Mouse (Mus musculus): ENCODE results near the gene Bmpr1b.

- TF ChIP-seq POLR2A (IDR thresholded peaks at IDR 0.05; ENCODE audit: borderline replicate concordance, extremely low read depth, low read depth, low read length) (no peak), CTCF (IDR thresholded peaks at IDR 0.05; ENCODE audit: insufficient read depth, low read length) (no peak)
Observed at GRCm38 (mm10) chr3:142085938-142086337, 83.3 kb downstream of the Bmpr1b start.

Measured in lung, adult 2 months (tissue).